Mouse (Mus musculus) gastrocnemius, postnatal 14 days (tissue): ENCODE results near the gene Ttc6. TPM values are rescaled to one million over a fixed set of nuclear protein-coding genes. Genes with fewer than 3 reads are reported as not detected.

Source experiments
- DNase-seq: peaks from one replicate; pipeline ENCODE4 v3.0.0; 2021; ENCODE audit warnings: mixed read lengths
- intact Hi-C: fragments of 180-260 bp; cut with DNase I; formaldehyde crosslinking; loops from one replicate; pipeline ENCODE4 v1.15.1; 2025; ENCODE audit warnings: low total_unique reads
- total RNA-seq, 2 experiments: library from RNA; stranded (reverse); gene quantifications; 2 replicates each; pipeline ENCODE4 v1.2.3; 2021

The Ttc6 gene
- total RNA-seq, 2 experiments from 2014 or later = not detected

GRCm38 (mm10) chr12:57623264-57623663 lies 59.4 kb downstream of the Ttc6 start:
- DNase-seq = no peak
- intact Hi-C loops = no loop called here

DNA sequence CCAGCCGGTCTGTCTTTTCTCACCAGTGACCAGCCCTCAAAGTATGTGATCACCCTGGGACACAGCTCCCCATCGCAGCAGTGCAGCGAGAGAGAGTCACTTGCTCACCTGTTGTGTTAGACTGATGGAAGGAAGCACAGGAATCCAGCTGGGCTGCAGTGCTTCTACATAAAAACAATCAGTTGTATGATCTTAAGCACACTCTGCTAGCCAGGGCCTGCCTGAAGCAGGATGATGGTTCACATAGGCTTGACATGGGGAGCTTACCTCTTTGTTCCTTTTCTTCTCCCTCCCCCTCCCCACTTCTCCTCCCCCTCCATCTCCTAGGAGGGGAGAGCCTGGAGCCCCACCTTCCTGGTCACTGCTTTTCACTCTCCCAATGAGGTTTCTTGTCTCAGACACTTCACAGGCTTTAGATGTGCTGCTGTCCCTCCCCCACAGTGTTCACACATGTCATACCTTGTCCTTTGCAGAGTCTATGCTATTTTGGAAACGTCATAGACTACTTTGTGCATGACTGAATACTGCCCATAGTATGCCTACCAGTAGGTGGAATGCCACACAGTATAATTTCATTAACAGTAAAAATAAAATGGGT lies 60.2 kb downstream of the Ttc6 start:
- intact Hi-C loops = no loop called here
- no peak for DNase-seq

DNA sequence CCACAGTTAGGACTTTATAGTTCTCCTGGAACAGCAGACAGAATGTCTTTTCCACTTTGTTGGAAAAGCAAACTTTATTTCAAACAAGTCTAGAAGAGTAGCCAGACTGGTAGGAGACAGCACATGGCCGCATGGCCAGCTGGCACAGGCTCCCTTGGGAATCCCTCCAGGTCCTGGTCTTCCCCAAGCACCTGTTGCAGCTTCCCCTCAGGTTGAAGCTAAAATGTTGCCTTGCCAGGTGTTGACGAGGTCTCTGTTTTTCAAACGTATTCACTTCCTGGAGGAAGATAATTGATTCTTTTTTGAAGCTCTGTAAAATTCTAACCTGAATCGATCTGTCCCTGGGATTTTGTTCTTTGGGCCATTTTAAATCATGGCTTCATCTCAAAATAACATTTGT lies 86.1 kb downstream of the Ttc6 start:
- intact Hi-C loops = no loop called here
- no peak for DNase-seq

GRCm38 (mm10) chr12:57650677-57651076 lies 86.8 kb downstream of the Ttc6 start:
- no peak for DNase-seq
- intact Hi-C loops = no loop called here

DNA sequence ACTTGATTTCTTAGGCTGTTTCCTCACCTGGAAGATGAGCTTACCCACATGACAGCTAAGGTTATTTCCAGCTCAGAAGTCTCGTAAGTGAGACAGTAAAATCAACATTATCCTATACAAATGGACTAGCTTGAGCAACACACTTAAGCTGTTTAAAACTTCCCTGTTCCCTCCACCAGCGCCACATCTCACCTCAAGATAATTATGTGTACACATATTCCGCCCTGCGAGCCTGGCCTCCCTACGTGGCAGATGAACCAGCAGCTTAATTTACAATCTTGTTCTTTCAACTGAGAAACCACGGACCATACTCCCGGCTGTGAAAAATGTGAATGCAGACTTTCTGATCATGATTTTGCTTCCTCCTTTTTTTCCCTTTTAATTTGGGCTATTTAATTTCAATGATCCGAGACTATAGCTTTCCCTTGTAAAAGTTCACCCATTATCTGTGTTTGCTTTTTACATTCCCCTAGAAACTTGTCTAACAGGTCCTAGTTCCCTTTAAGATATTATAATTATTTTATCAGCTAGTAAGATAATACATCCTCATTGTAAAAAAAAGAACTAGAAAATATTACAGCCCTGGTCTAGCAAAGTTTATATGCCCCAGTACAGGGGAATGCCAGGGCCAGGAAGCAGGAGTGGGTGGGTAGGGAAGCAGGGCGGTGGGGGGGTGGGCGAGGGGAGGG lies 99.2 kb downstream of the Ttc6 start:
- no peak for DNase-seq
- intact Hi-C loops = no loop called here

DNA sequence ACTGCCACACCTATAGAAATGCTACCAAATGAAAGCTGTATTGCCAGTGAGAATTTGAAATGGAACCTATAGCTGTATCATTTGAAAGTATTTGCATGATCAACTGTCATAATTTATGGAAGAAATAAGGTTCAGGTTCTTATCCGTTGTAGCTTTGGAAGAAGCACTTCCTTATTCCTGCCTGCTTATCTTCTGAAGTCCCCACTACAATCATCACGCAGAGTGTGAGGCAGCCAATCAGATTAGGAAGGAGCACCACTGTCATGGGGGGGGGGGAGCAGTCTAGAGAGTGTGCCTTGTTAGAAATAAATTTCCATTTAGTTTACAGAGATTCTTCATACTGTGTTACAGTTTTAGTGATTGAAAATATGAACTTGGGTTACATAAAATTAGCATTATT lies 108.5 kb downstream of the Ttc6 start:
- intact Hi-C loops = no loop called here

GRCm38 (mm10) chr12:57684967-57685423 lies 121.1 kb downstream of the Ttc6 start:
- intact Hi-C loops = no loop called here
- DNase-seq = no peak

More for the DNA sequence above, 108.5 kb downstream of the Ttc6 start:
- no peak for DNase-seq

DNA sequence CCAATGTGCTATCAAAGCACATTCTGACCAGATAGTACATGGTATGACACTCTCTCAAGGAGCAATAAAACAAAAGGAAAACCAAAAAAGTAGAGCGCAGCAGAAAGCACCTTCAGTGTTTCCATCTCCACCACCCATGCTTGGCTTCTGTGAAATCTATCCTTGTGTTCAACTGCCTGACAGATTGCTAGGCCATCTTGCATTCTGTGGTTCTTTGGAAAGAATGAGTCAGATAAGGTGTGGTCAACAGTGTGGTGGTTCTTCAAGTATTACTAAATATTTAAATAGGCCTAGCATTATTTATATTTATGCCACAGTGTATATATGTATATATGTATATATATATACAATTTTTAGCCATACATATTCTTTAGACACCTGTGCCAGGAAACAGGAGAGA lies 146.1 kb downstream of the Ttc6 start:
- DNase-seq = no peak
- intact Hi-C loops = no loop called here

- intact Hi-C loops = no loop called here
Measured at GRCm38 (mm10) chr12:57764720-57765119, 200.8 kb downstream of the Ttc6 start.

DNA sequence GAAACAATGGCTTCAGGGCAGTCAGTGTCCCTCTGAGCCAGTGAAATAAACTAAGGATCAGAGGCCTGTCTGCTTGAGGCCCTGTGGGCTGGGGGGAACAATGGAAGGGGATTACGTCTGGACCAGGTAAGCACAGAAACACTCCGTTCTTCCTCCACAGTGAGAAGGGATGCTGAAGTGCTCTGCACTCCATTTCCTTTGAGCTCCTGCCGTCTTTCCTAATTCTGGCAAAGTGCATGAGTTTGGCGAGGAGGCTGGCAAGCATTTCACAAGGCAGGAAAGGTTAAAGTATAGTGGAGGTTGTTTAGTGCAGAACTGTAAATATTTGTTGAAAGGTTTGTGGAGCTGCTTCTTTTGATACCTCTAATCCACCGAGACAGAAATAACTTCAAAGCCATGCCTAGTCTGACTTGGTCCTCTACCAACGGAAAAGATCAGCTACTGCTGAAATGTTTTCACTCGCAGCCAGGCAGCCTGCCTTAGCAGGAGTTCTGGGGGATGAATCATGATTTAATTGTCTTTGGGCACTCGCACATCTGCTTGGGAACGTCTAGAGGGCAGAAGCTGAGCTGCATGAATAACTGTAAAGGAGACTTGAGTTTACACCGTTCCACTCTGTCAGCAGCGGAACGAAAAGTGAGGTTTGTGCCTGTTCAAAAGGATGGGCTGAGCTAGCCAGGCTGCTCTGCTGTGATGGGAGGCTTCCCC lies 212.5 kb downstream of the Ttc6 start:
- intact Hi-C loops = no loop called here
- no peak for DNase-seq

More at GRCm38 (mm10) chr12:57764720-57765119, 200.8 kb downstream of the Ttc6 start:
- DNase-seq = no peak

DNA sequence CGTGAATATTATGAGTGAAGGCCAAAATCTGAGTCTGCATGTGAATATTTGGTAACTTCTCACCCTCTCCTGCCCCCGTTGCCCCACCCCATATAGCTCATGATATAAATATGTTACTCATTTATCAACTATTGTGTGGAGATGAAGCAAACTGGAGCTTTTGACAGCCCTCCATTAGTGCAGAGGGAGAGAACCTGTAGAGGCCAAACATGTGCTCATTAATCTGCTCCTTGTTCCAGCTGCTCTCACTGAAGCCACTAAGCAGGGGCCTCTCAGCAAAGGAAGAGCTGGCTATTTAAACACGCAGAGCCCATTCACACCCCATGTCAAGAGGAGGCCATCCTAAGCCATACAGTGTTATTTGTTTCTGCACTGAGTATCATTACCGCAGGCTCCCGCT lies 218.0 kb downstream of the Ttc6 start:
- DNase-seq = no peak

GRCm38 (mm10) chr12:57787471-57787870 lies 223.6 kb downstream of the Ttc6 start:
- intact Hi-C loops = loop anchor here (5.0 kb wide), 1 partner anchor 505 kb away; no protein-coding TSS in a partner anchor

More for the DNA sequence above, 218.0 kb downstream of the Ttc6 start:
- intact Hi-C loops = no loop called here

More at GRCm38 (mm10) chr12:57787471-57787870, 223.6 kb downstream of the Ttc6 start:
- DNase-seq = no peak

Other genes with a start within 250 kb of the Ttc6 start
- not detected for gene Foxa1, start 17.2 kb upstream of the Ttc6 start, total RNA-seq